Mouse (Mus musculus): ENCODE measurements around the gene Paqr8.

DNA sequence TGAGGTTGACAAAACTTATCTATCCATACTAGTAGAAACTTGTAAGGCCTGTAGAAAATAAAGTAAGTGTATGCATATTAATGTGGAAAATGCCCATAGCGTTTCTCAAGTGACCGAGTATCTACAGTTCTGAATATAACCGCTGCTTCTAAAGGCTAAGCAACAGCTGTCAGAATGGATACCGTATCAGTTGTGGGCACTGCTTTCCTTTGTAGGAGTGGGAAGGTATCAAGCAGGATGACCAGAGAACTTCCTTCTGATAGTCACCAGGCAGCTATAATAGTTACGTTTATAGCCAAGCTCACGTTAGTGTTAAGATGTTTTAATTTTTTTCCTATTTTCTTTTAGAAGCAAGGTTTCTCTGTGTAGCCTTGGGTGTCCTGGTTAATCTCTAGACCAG is 83.0 kb downstream of the Paqr8 start:
- TF ChIP-seq CTCF (IDR thresholded peaks at IDR 0.05; ENCODE audit: low read depth, low read length) (no peak), POLR2A (IDR thresholded peaks at IDR 0.05; ENCODE audit: extremely low read depth, insufficient read depth, low read length) (no peak)

All from liver, adult 2 months (tissue).